Mouse (Mus musculus) erythroblast, embryonic 14.5 days (primary cell): Measurements from ENCODE around the gene Ttll9. TPM values are rescaled to one million over a fixed set of nuclear protein-coding genes. Genes with fewer than 3 reads are reported as not detected.
A peak's percentile ranks its signal among the peaks of the same experiment; 100 is the strongest.

Experiments used
- H3K27me3 ChIP-seq: 2 replicates; pipeline ENCODE4 v1.6.1; 2012; ENCODE audit warnings: inconsistent platforms; ENCODE audit not compliant: control insufficient read depth
- H3K36me3 ChIP-seq: 2 replicates; pipeline ENCODE4 v1.6.1; 2012; ENCODE audit warnings: mild to moderate bottlenecking, inconsistent platforms; ENCODE audit not compliant: control insufficient read depth
- H3K4me1 ChIP-seq: 2 replicates; pipeline ENCODE4 v1.6.1; 2012; ENCODE audit warnings: inconsistent platforms; ENCODE audit not compliant: control insufficient read depth
- H3K4me3 ChIP-seq: replicated peaks from 2 replicates; pipeline ENCODE3; 2012; ENCODE audit warnings: moderate library complexity, mild to moderate bottlenecking, inconsistent platforms
- H3K9me3 ChIP-seq: 2 replicates; pipeline ENCODE4 v1.6.1; 2012; ENCODE audit warnings: low read length, inconsistent platforms, mixed read lengths; ENCODE audit not compliant: control insufficient read depth
- GATA1 ChIP-seq: IDR thresholded peaks from 2 replicates; pipeline ENCODE4 v1.6.1; 2012; ENCODE audit warnings: low read length, inconsistent platforms, mixed read lengths
- TAL1 ChIP-seq: IDR thresholded peaks from 3 replicates; pipeline ENCODE4 v1.6.1; 2012; ENCODE audit warnings: low read length, inconsistent platforms, mixed read lengths
- polyA plus RNA-seq: library from polyadenylated mRNA; stranded (reverse); fragments of >175 nt; gene quantifications from 2 replicates; pipeline ENCODE4 v1.2.3, GENCODE M21; 2012

The Ttll9 gene
- polyA plus RNA-seq, 1 experiment, result not detected

GRCm38 (mm10) chr2:152997046-152997445 lies 34.8 kb downstream of the Ttll9 start:
- Histone ChIP-seq H3K4me1 (no peaks in the 10 kb centered on the region), H3K4me3 (no peak overlapping the region), H3K9me3 (no peaks in the 10 kb centered on the region), H3K36me3 (no peaks in the 10 kb centered on the region), H3K27me3 (no peaks in the 10 kb centered on the region)
- TF ChIP-seq TAL1 (no peak), GATA1 (no peak)

GRCm38 (mm10) chr2:153002492-153003248 lies 40.4 kb downstream of the Ttll9 start:
- no peaks in the 10 kb centered on the region for H3K4me1 ChIP-seq
- no peaks in the 10 kb centered on the region for H3K9me3 ChIP-seq
- no peak for TF ChIP-seq TAL1
- TF ChIP-seq GATA1, result no peak
- peaks cover 12% of the 10 kb centered on the region for H3K27me3 ChIP-seq
- no peak overlapping the region for H3K4me3 ChIP-seq
- H3K36me3 ChIP-seq, result no peaks in the 10 kb centered on the region; the same call in none of the 2 replicates

DNA sequence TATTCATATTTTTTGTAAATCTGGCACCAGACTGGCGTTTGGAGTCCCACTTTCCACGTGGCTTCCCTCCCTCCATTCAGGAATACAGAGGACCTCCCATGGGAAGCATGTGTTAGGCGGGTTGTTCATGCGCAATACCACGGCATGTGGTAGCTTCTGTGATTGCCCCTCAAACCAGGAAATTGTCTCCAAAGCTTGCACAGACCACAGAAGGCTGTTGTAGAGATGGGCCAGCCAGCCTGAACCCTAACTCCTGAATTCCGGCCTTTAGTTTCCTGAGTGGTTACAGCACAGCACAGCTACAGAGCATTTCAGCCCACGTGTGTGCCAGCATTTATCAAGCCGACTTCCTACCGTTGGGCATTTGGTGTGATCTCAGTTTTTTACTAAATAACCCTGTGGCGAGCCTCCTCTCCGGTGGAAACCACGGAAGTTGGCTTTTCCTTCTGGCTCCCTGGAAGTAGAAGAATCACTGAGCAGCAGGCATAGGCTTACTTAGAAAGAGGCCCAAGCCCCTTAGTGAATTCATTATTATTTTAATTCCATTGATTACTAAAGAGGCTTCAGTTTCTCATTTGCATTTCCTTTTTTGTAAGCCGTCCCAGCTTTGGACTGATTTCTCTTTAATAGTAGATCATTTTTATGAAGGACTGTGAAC lies 41.5 kb downstream of the Ttll9 start:
- H3K4me1 ChIP-seq, result no peaks in the 10 kb centered on the region
- TF ChIP-seq TAL1 (no peak), GATA1 (no peak)
- H3K27me3 ChIP-seq, result peaks cover 12% of the 10 kb centered on the region
- peaks cover 10% of the 10 kb centered on the region for H3K36me3 ChIP-seq
- H3K9me3 ChIP-seq, result no peaks in the 10 kb centered on the region
- H3K4me3 ChIP-seq, result no peak overlapping the region

GRCm38 (mm10) chr2:153005981-153006380 lies 43.7 kb downstream of the Ttll9 start:
- peaks cover 31% of the 10 kb centered on the region for H3K36me3 ChIP-seq
- H3K4me1 ChIP-seq, result no peaks in the 10 kb centered on the region
- no peak overlapping the region for H3K4me3 ChIP-seq
- peaks cover 12% of the 10 kb centered on the region for H3K27me3 ChIP-seq
- TF ChIP-seq TAL1 (no peak), GATA1 (no peak)
- no peaks in the 10 kb centered on the region for H3K9me3 ChIP-seq

GRCm38 (mm10) chr2:153009192-153009973 lies 47.1 kb downstream of the Ttll9 start:
- peaks cover 4% of the 10 kb centered on the region for H3K4me1 ChIP-seq
- TF ChIP-seq TAL1 (no peak), GATA1 (no peak)
- peaks cover 59% of the 10 kb centered on the region for H3K36me3 ChIP-seq
- H3K27me3 ChIP-seq, result peaks cover 1% of the 10 kb centered on the region; the same call in 1 of the 2 replicates
- H3K9me3 ChIP-seq, result no peaks in the 10 kb centered on the region
- H3K4me3 ChIP-seq, result no peak overlapping the region

- H3K36me3 ChIP-seq, result peaks cover 48% of the 10 kb centered on the region
- TF ChIP-seq TAL1, result no peak
- no peak for TF ChIP-seq GATA1
Measured at GRCm38 (mm10) chr2:153013724-153014515, 51.6 kb downstream of the Ttll9 start.

DNA sequence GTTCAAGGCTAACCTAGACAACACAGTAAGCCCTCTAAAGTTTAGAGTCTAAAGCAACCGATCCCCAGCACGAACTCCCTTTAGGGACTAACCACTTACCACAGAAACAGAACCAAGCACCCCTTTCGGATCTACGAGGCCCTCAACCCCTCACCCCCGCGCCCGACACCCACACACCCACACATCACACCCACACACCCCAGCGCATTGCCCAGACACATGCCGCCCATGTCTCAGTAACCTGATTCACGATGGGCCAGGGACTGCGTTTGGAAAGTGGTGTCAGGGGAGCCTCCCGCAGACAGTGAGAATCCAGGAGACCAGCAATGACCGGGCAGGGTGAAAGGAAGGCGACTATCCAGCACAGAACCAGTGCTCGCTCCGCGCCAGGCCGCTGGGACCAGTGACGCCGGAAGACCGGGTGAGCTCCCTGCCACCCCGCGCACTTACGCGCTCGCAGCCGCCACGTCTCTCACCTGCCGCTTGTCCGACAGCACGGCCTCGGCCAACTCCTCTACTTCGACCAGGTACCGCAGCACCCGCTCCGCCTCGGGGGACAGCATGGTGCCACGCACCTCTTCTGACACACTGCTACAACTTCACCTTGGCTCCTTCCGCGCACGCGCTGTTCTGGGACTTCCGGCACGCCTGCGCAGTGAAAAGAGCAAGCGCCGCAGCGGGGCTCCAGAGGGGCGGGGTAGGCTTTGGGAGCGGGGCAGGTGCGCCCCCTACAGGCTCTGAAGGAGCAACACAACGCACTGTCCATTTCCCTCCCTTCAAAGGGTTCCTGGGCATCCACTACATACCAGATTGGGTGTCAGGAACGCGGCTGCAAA lies 52.7 kb downstream of the Ttll9 start, which contains the start of gene Pdrg1:
Gene Pdrg1 (minus strand): TSS at position 670 of the 836 bp plus-strand sequence.
- Histone ChIP-seq H3K4me1 (peaks cover 15% of the 10 kb centered on the region), H3K27me3 (peaks cover 9% of the 10 kb centered on the region), H3K36me3 (peaks cover 38% of the 10 kb centered on the region), H3K4me3 (peak within 1 kb of the TSS; percentile 85), H3K9me3 (no peaks in the 10 kb centered on the region)
- TF ChIP-seq TAL1 (no peak), GATA1 (no peak)

More at GRCm38 (mm10) chr2:153013724-153014515, 51.6 kb downstream of the Ttll9 start:
- H3K4me3 ChIP-seq, result peak overlapping the region; percentile 85
- peaks cover 15% of the 10 kb centered on the region for H3K4me1 ChIP-seq
- H3K27me3 ChIP-seq, result peaks cover 7% of the 10 kb centered on the region
- H3K9me3 ChIP-seq, result no peaks in the 10 kb centered on the region

DNA sequence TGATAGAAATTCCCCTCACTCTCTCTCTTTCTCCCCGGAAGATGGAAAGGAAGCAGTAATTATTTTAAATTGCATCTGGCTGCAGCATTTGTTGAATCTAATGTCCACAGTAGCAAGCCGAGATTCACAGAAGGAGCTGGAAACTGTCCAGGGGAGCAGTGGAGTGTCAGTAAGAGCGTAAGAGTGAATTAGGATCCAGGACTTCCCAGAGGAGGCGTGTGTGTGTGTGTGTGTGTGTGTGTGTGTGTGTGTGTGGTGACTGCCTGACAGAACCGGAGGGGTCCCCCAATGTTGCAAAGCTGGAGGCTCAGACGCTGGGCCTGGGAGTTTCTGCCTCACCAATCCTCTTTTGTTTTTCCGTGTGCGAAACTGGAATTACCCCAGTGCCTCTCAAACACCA lies 53.5 kb downstream of the Ttll9 start:
- Histone ChIP-seq H3K36me3 (peaks cover 29% of the 10 kb centered on the region), H3K4me3 (no peak overlapping the region), H3K27me3 (peaks cover 11% of the 10 kb centered on the region), H3K9me3 (no peaks in the 10 kb centered on the region), H3K4me1 (peaks cover 15% of the 10 kb centered on the region)
- TF ChIP-seq TAL1 (no peak), GATA1 (no peak)
